Mouse (Mus musculus) liver, embryonic 14.5 days (tissue): Measurements from ENCODE around the gene Map7d1.

Experiments
- CTCF ChIP-seq: IDR thresholded peaks from 2 replicates; pipeline ENCODE4 v1.5.1; 2016; ENCODE audit warnings: antibody characterized with exemption, low read depth, control low read depth
- EP300 ChIP-seq: IDR thresholded peaks from 2 replicates; pipeline ENCODE4 v1.6.1; 2016; ENCODE audit warnings: antibody characterized with exemption, low read depth

DNA sequence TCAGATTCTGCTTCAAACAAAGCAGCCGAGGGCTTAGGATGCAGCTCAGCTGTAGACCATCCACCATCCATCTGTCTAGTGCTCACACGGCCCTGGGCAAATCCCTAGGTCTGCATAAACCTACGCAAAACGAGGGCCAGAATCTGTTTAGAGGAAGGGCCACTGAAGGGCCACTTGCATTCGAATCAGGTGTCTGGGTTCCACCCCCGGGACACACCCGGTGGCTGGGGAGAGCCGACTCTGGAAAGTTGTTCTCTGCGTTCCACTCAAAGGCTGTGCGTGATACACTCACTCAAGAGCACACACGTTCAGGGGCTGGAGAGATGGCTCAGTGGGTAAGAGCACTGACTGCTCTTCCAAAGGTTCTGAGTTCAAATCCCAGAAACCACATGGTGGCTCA lies 33.5 kb downstream of the Map7d1 start:
- TF ChIP-seq CTCF (no peak), EP300 (no peak)
